Mouse (Mus musculus) heart, embryonic 16.5 days (tissue): ENCODE results near the gene Rps24. TPM values are rescaled to one million over a fixed set of nuclear protein-coding genes. Genes with fewer than 3 reads are reported as not detected.

Source experiments
- ATAC-seq: fragments of 200-750 bp; cut with Nextera tagmentation; replicated peaks from 2 replicates; pipeline ENCODE4 v1.8.0; 2017; ENCODE audit warnings: moderate number of reproducible peaks; ENCODE audit not compliant: insufficient read depth, low FRiP score; ENCODE audit errors: extremely low read depth
- H3K27ac ChIP-seq: fragments of 300-500 bp; sonication (generic); 2 replicates; pipeline ENCODE4 v1.5.1; 2014; ENCODE audit warnings: mild to moderate bottlenecking, low read length, control low read depth, moderate library complexity
- H3K27me3 ChIP-seq: fragments of 300-500 bp; sonication (generic); 2 replicates; pipeline ENCODE4 v1.6.1; 2014; ENCODE audit warnings: low read length, mixed read lengths; ENCODE audit not compliant: control insufficient read depth, insufficient read depth
- H3K36me3 ChIP-seq: fragments of 300-500 bp; sonication (generic); 2 replicates; pipeline ENCODE4 v1.6.1; 2014; ENCODE audit not compliant: control insufficient read depth, insufficient read depth
- H3K4me1 ChIP-seq: fragments of 300-500 bp; sonication (generic); 2 replicates; pipeline ENCODE4 v1.6.1; 2014; ENCODE audit warnings: low read length, mixed read lengths; ENCODE audit not compliant: control insufficient read depth, insufficient read depth
- H3K4me2 ChIP-seq: fragments of 300-500 bp; sonication (generic); 2 replicates; pipeline ENCODE4 v1.6.1; 2014; ENCODE audit warnings: low read depth, mild to moderate bottlenecking, control low read depth, low read length
- H3K4me3 ChIP-seq: fragments of 300-500 bp; sonication (generic); 2 replicates; pipeline ENCODE4 v1.5.1; 2014; ENCODE audit warnings: mild to moderate bottlenecking, control low read depth, low read length
- H3K9ac ChIP-seq: fragments of 300-500 bp; sonication (generic); 2 replicates; pipeline ENCODE4 v1.6.1; 2014; ENCODE audit warnings: low read length, control low read depth
- H3K9me3 ChIP-seq: fragments of 300-500 bp; sonication (generic); replicated peaks from 2 replicates; pipeline ENCODE4 v1.6.1; 2016; ENCODE audit warnings: low read length; ENCODE audit not compliant: control insufficient read depth
- WGBS: fragments of 180-500 bp; shearing (Covaris S2); extraction: QIAGEN DNeasy Blood & Tissue Kit; methylation state at CpG from one replicate; pipeline ENCODE4 v1.1.7; 2014; 5-methylcytosine and 5-hydroxymethylcytosine counted together
- polyA plus RNA-seq: library from polyadenylated mRNA; unstranded; fragments of >200 nt; fragmentation: Nextera tagmentation; extraction: Ambion mirVana; gene quantifications from 2 replicates; pipeline ENCODE4 v1.2.1, GENCODE M21; 2015

The Rps24 gene
- polyA plus RNA-seq, 1 experiment from 2014 or later = 565 TPM

GRCm38 (mm10) chr14:24493256-24493655 is 6.3 kb downstream of the Rps24 start:
- H3K4me3 ChIP-seq = no peak overlapping the region
- H3K9ac ChIP-seq = peak overlapping the region; percentile 47; the same call in 1 of the 2 replicates
- H3K4me1 ChIP-seq = peaks cover 39% of the 10 kb centered on the region
- H3K36me3 ChIP-seq = peaks cover 55% of the 10 kb centered on the region
- no peaks in the 10 kb centered on the region for H3K9me3 ChIP-seq
- no peak overlapping the region for H3K27ac ChIP-seq
- ATAC-seq = no peak
- 84% methylated on average over 9 of the region's 9 CpGs for WGBS
- H3K4me2 ChIP-seq = no peak overlapping the region
- no peaks in the 10 kb centered on the region for H3K27me3 ChIP-seq

- Histone ChIP-seq H3K4me2 (no peak overlapping the region), H3K4me3 (no peak overlapping the region), H3K36me3 (peaks cover 59% of the 10 kb centered on the region), H3K4me1 (peaks cover 40% of the 10 kb centered on the region), H3K9ac (no peak overlapping the region), H3K9me3 (no peaks in the 10 kb centered on the region), H3K27ac (no peak overlapping the region), H3K27me3 (no peaks in the 10 kb centered on the region)
- ATAC-seq = no peak
- WGBS = 84% methylated on average over 1 of the region's 1 CpGs
Observed at GRCm38 (mm10) chr14:24496507-24496906, 9.6 kb downstream of the Rps24 start.

GRCm38 (mm10) chr14:24497443-24497842 is 10.5 kb downstream of the Rps24 start:
- H3K9me3 ChIP-seq = no peaks in the 10 kb centered on the region
- peaks cover 54% of the 10 kb centered on the region for H3K36me3 ChIP-seq
- ATAC-seq = no peak
- no peaks in the 10 kb centered on the region for H3K27me3 ChIP-seq
- no peak overlapping the region for H3K4me3 ChIP-seq
- no peak overlapping the region for H3K27ac ChIP-seq
- H3K9ac ChIP-seq = no peak overlapping the region
- peaks cover 32% of the 10 kb centered on the region for H3K4me1 ChIP-seq
- 93% methylated on average over 1 of the region's 1 CpGs for WGBS
- H3K4me2 ChIP-seq = no peak overlapping the region

GRCm38 (mm10) chr14:24498561-24499255 is 11.8 kb downstream of the Rps24 start:
- WGBS = 63% methylated on average over 5 of the region's 5 CpGs
- H3K36me3 ChIP-seq = peaks cover 45% of the 10 kb centered on the region
- H3K9me3 ChIP-seq = no peaks in the 10 kb centered on the region; the same call in 1 of the 2 replicates
- H3K27me3 ChIP-seq = no peaks in the 10 kb centered on the region
- ATAC-seq = no peak
- H3K4me1 ChIP-seq = peaks cover 20% of the 10 kb centered on the region
- H3K27ac ChIP-seq = no peak overlapping the region
- H3K9ac ChIP-seq = no peak overlapping the region
- no peak overlapping the region for H3K4me3 ChIP-seq
- H3K4me2 ChIP-seq = no peak overlapping the region

GRCm38 (mm10) chr14:24499478-24499877 is 12.6 kb downstream of the Rps24 start:
- H3K4me1 ChIP-seq = peaks cover 14% of the 10 kb centered on the region
- no peak overlapping the region for H3K27ac ChIP-seq
- peaks cover 38% of the 10 kb centered on the region for H3K36me3 ChIP-seq
- H3K9ac ChIP-seq = no peak overlapping the region
- no peak overlapping the region for H3K4me2 ChIP-seq
- whole genome bisulfite sequencing = 35% methylated on average over 9 of the region's 9 CpGs
- H3K27me3 ChIP-seq = no peaks in the 10 kb centered on the region
- H3K4me3 ChIP-seq = no peak overlapping the region
- ATAC-seq = no peak
- no peaks in the 10 kb centered on the region; the same call in 1 of the 2 replicates for H3K9me3 ChIP-seq

GRCm38 (mm10) chr14:24500091-24500844 is 13.3 kb downstream of the Rps24 start:
- H3K27ac ChIP-seq = peak overlapping the region; percentile 41; the same call in 1 of the 2 replicates
- H3K4me2 ChIP-seq = peak overlapping the region; percentile 57
- H3K9ac ChIP-seq = peak overlapping the region; percentile 64
- H3K36me3 ChIP-seq = peaks cover 31% of the 10 kb centered on the region
- peaks cover 7% of the 10 kb centered on the region for H3K4me1 ChIP-seq
- 14% methylated on average over 18 of the region's 18 CpGs for WGBS
- ATAC-seq = peak; percentile 62
- peak overlapping the region; percentile 22; the same call in 1 of the 2 replicates for H3K4me3 ChIP-seq
- H3K27me3 ChIP-seq = no peaks in the 10 kb centered on the region
- H3K9me3 ChIP-seq = no peaks in the 10 kb centered on the region; the same call in 1 of the 2 replicates

GRCm38 (mm10) chr14:24500845-24501186 is 13.9 kb downstream of the Rps24 start:
- H3K4me2 ChIP-seq = peak overlapping the region; percentile 57
- H3K27ac ChIP-seq = peak overlapping the region; percentile 41; the same call in 1 of the 2 replicates
- H3K27me3 ChIP-seq = no peaks in the 10 kb centered on the region
- peak overlapping the region; percentile 64 for H3K9ac ChIP-seq
- peaks cover 27% of the 10 kb centered on the region for H3K36me3 ChIP-seq
- ATAC-seq = no peak
- 0 out of 2 replicates have a peak, but pooled peaks cover 4% of the 10 kb centered on the region for H3K4me1 ChIP-seq
- WGBS = 16% methylated on average over 8 of the region's 8 CpGs
- peak overlapping the region; percentile 22; the same call in 1 of the 2 replicates for H3K4me3 ChIP-seq
- H3K9me3 ChIP-seq = no peaks in the 10 kb centered on the region; the same call in 1 of the 2 replicates

GRCm38 (mm10) chr14:24501256-24501655 is 14.3 kb downstream of the Rps24 start:
- H3K4me1 ChIP-seq = 0 out of 2 replicates have a peak, but pooled peaks cover 4% of the 10 kb centered on the region
- H3K4me2 ChIP-seq = peak overlapping the region; percentile 57; the same call in 1 of the 2 replicates
- WGBS = 51% methylated on average over 4 of the region's 4 CpGs
- H3K27me3 ChIP-seq = no peaks in the 10 kb centered on the region
- peak overlapping the region; percentile 64 for H3K9ac ChIP-seq
- H3K4me3 ChIP-seq = no peak overlapping the region
- peaks cover 22% of the 10 kb centered on the region for H3K36me3 ChIP-seq
- no peak overlapping the region for H3K27ac ChIP-seq
- ATAC-seq = no peak
- H3K9me3 ChIP-seq = no peaks in the 10 kb centered on the region; the same call in 1 of the 2 replicates
